Mouse (Mus musculus) heart, embryonic 14.5 days (tissue): ENCODE measurements around the gene Cacna2d4. TPM values are rescaled to one million over a fixed set of nuclear protein-coding genes. Genes with fewer than 3 reads are reported as not detected.

ENCODE experiments used
- ATAC-seq: fragments of 200-750 bp; cut with Nextera tagmentation; 2 replicates; pipeline ENCODE4 v1.8.0; 2017; ENCODE audit warnings: low read depth, moderate TSS enrichment; ENCODE audit not compliant: insufficient number of reproducible peaks, insufficient read depth, low FRiP score
- H3K27ac ChIP-seq, 2 experiments: fragments of 200-500 bp in 1 of 2; fragments of 300-500 bp in 1 of 2; sonication (generic) in 1 of 2; replicated peaks in 1 of 2; 2 replicates each; pipeline ENCODE4 v1.5.1; 2012 to 2014; ENCODE audit warnings: low read depth in 2 of 2, low read length in 2 of 2, control low read depth in 1 of 2, mild to moderate bottlenecking in 1 of 2, mixed read lengths in 1 of 2; ENCODE audit not compliant: control insufficient read depth in 1 of 2, insufficient read depth in 1 of 2
- H3K27me3 ChIP-seq: fragments of 300-500 bp; sonication (generic); 2 replicates; pipeline ENCODE4 v1.6.1; 2014; ENCODE audit warnings: mild to moderate bottlenecking, low read length, control low read depth; ENCODE audit not compliant: control insufficient read depth, insufficient read depth
- H3K36me3 ChIP-seq: fragments of 300-500 bp; sonication (generic); 2 replicates; pipeline ENCODE4 v1.6.1; 2014; ENCODE audit warnings: mild to moderate bottlenecking, control low read depth, low read length, mixed read lengths; ENCODE audit not compliant: control insufficient read depth, insufficient read depth
- H3K4me1 ChIP-seq, 2 experiments: fragments of 200-500 bp in 1 of 2; fragments of 300-500 bp in 1 of 2; sonication (generic) in 1 of 2; 2 replicates each; pipeline ENCODE4 v1.6.1; 2012 to 2014; ENCODE audit warnings: low read length in 2 of 2, control low read depth in 1 of 2, mixed read lengths in 1 of 2; ENCODE audit not compliant: control insufficient read depth in 2 of 2, insufficient read depth in 2 of 2
- H3K4me2 ChIP-seq: fragments of 300-500 bp; sonication (generic); 2 replicates; pipeline ENCODE4 v1.6.1; 2014; ENCODE audit warnings: mild to moderate bottlenecking, low read length
- H3K4me3 ChIP-seq, 2 experiments: fragments of 200-500 bp in 1 of 2; fragments of 300-500 bp in 1 of 2; sonication (generic) in 1 of 2; 2 replicates each; pipeline ENCODE4 v1.5.1; 2012 to 2014; ENCODE audit warnings: low read length in 2 of 2, mild to moderate bottlenecking in 2 of 2, control low read depth in 1 of 2, low read depth in 1 of 2, moderate library complexity in 1 of 2; ENCODE audit not compliant: control insufficient read depth in 1 of 2, insufficient read depth in 1 of 2
- H3K9ac ChIP-seq: fragments of 300-500 bp; sonication (generic); 2 replicates; pipeline ENCODE4 v1.6.1; 2014; ENCODE audit warnings: mild to moderate bottlenecking, low read length
- H3K9me3 ChIP-seq: fragments of 300-500 bp; sonication (generic); 2 replicates; pipeline ENCODE4 v1.6.1; 2016; ENCODE audit warnings: low read length, control low read depth; ENCODE audit not compliant: control insufficient read depth
- WGBS: fragments of 180-500 bp; shearing (Covaris S2); extraction: QIAGEN DNeasy Blood & Tissue Kit; methylation state at CpG from one replicate; pipeline ENCODE4 v1.1.7; 2014; 5-methylcytosine and 5-hydroxymethylcytosine counted together
- polyA plus RNA-seq: library from polyadenylated mRNA; unstranded; fragments of >200 nt; fragmentation: Nextera tagmentation; extraction: Ambion mirVana; gene quantifications from 2 replicates; pipeline ENCODE4 v1.2.1, GENCODE M21; 2014

Gene Cacna2d4
- polyA plus RNA-seq = not detected in 2 replicates

- no peaks in the 10 kb centered on the region for H3K36me3 ChIP-seq
- no peaks in the 10 kb centered on the region for H3K27me3 ChIP-seq
- H3K9ac ChIP-seq = no peak within 1 kb of the TSS
- H3K9me3 ChIP-seq = no peaks in the 10 kb centered on the region
- WGBS = 20% methylated on average over 1 of the region's 1 CpGs
- no peak within 1 kb of the TSS for H3K27ac ChIP-seq
- no peak within 1 kb of the TSS for H3K4me3 ChIP-seq
- ATAC-seq = no peak
- H3K4me1 ChIP-seq = peaks cover 0 to 7% of the 10 kb centered on the region in 2 experiments; a peak in 1 of 4 replicates
- no peak within 1 kb of the TSS for H3K4me2 ChIP-seq
Measured at GRCm38 (mm10) chr6:119236241-119236640, at the start of gene Cacna2d4. Gene Cacna2d4, plus strand, starts transcription at chr6:119236526.

GRCm38 (mm10) chr6:119186658-119187057, 49.7 kb upstream of the Cacna2d4 start:
- H3K4me1 ChIP-seq = peaks cover 28 to 79% of the 10 kb centered on the region in 2 experiments
- no peak overlapping the region for H3K4me2 ChIP-seq
- H3K4me3 ChIP-seq = no peak overlapping the region
- no peak overlapping the region for H3K9ac ChIP-seq
- no peaks in the 10 kb centered on the region for H3K27me3 ChIP-seq
- WGBS = 58% methylated on average over 8 of the region's 8 CpGs
- no peak overlapping the region for H3K27ac ChIP-seq
- peaks cover 69% of the 10 kb centered on the region for H3K36me3 ChIP-seq
- H3K9me3 ChIP-seq = no peaks in the 10 kb centered on the region
- ATAC-seq = no peak

GRCm38 (mm10) chr6:119187631-119188030, 48.7 kb upstream of the Cacna2d4 start:
- 25% methylated on average over 6 of the region's 6 CpGs for WGBS
- Histone ChIP-seq H3K4me2 (no peak overlapping the region), H3K9me3 (no peaks in the 10 kb centered on the region), H3K36me3 (peaks cover 76% of the 10 kb centered on the region), H3K27ac (0 out of 4 replicates have a peak overlapping the region, but pooled peaks of 1 of the 2 experiments have one; percentile 26), H3K4me3 (no peak overlapping the region), H3K9ac (no peak overlapping the region), H3K4me1 (peaks cover 27 to 75% of the 10 kb centered on the region in 2 experiments), H3K27me3 (no peaks in the 10 kb centered on the region)
- ATAC-seq = no peak

GRCm38 (mm10) chr6:119191478-119191877, 44.8 kb upstream of the Cacna2d4 start:
- Histone ChIP-seq H3K27me3 (no peaks in the 10 kb centered on the region), H3K27ac (peak overlapping the region; percentile 40 to 99), H3K4me3 (peak overlapping the region; percentile 11 to 61; a peak in 2 of 4 replicates), H3K36me3 (peaks cover 61% of the 10 kb centered on the region), H3K9me3 (no peaks in the 10 kb centered on the region), H3K4me1 (peaks cover 17 to 46% of the 10 kb centered on the region in 2 experiments), H3K4me2 (peak overlapping the region; percentile 73), H3K9ac (peak overlapping the region; percentile 91)
- ATAC-seq = no peak
- WGBS = 54% methylated on average over 4 of the region's 4 CpGs

- Histone ChIP-seq H3K9ac (peak overlapping the region; percentile 91), H3K9me3 (no peaks in the 10 kb centered on the region), H3K27me3 (no peaks in the 10 kb centered on the region), H3K4me1 (peaks cover 21 to 49% of the 10 kb centered on the region in 2 experiments), H3K4me2 (peak overlapping the region; percentile 73), H3K36me3 (peaks cover 45% of the 10 kb centered on the region), H3K27ac (peak overlapping the region; percentile 99), H3K4me3 (peak overlapping the region; percentile 60 to 61)
- ATAC-seq = peak; percentile 54
- 8% methylated on average over 15 of the region's 15 CpGs for WGBS
Measured at GRCm38 (mm10) chr6:119193571-119194154, 42.7 kb upstream of the Cacna2d4 start.

GRCm38 (mm10) chr6:119194161-119194560, 42.2 kb upstream of the Cacna2d4 start:
- Histone ChIP-seq H3K27me3 (no peaks in the 10 kb centered on the region), H3K4me2 (peak overlapping the region; percentile 73), H3K9ac (peak overlapping the region; percentile 91), H3K36me3 (peaks cover 41% of the 10 kb centered on the region), H3K27ac (peak overlapping the region; percentile 99), H3K9me3 (no peaks in the 10 kb centered on the region), H3K4me3 (peak overlapping the region; percentile 60 to 61), H3K4me1 (peaks cover 22 to 53% of the 10 kb centered on the region in 2 experiments)
- 28% methylated on average over 9 of the region's 9 CpGs for WGBS
- ATAC-seq = no peak

- Histone ChIP-seq H3K27me3 (no peaks in the 10 kb centered on the region), H3K4me3 (peak overlapping the region; percentile 60 to 61), H3K4me2 (peak overlapping the region; percentile 73), H3K4me1 (peaks cover 22 to 53% of the 10 kb centered on the region in 2 experiments), H3K27ac (peak overlapping the region; percentile 99), H3K9me3 (no peaks in the 10 kb centered on the region), H3K36me3 (peaks cover 36% of the 10 kb centered on the region), H3K9ac (peak overlapping the region; percentile 91)
- WGBS = 30% methylated on average over 7 of the region's 7 CpGs
- no peak for ATAC-seq
Measured at GRCm38 (mm10) chr6:119194601-119195000, 41.7 kb upstream of the Cacna2d4 start.
